Mouse (Mus musculus) macrophage (primary cell): Measurements from ENCODE around the gene Asl. TPM values are rescaled to one million over a fixed set of nuclear protein-coding genes. Genes with fewer than 3 reads are reported as not detected.

Experiments used
- H3K27ac ChIP-seq: fragments of 350-480 bp; formaldehyde crosslinking; 2 replicates; pipeline ENCODE4 v1.9.0; 2021
- H3K36me3 ChIP-seq: fragments of 350-480 bp; formaldehyde crosslinking; 2 replicates; pipeline ENCODE4 v1.9.0; 2021; ENCODE audit errors: inconsistent target
- H3K4me3 ChIP-seq: fragments of 350-480 bp; formaldehyde crosslinking; 2 replicates; pipeline ENCODE4 v1.9.0; 2021; ENCODE audit errors: inconsistent target
- H3K79me2 ChIP-seq: fragments of 350-480 bp; formaldehyde crosslinking; 2 replicates; pipeline ENCODE4 v1.9.0; 2021; ENCODE audit errors: inconsistent target
- WGBS: methylation state at CpG from one replicate; pipeline ENCODE4 v1.1.7; 2026; ENCODE audit warnings: inconsistent platforms; ENCODE audit not compliant: missing documents; 5-methylcytosine and 5-hydroxymethylcytosine counted together
- polyA plus RNA-seq: library from polyadenylated mRNA; stranded (reverse); fragments of 250-400 nt; gene quantifications from 3 replicates; pipeline ENCODE4 v1.2.4, GENCODE M21; 2018; ENCODE audit warnings: inconsistent platforms

Asl gene
- polyA plus RNA-seq, 1 experiment from 2014 or later, result 33.6 TPM

DNA sequence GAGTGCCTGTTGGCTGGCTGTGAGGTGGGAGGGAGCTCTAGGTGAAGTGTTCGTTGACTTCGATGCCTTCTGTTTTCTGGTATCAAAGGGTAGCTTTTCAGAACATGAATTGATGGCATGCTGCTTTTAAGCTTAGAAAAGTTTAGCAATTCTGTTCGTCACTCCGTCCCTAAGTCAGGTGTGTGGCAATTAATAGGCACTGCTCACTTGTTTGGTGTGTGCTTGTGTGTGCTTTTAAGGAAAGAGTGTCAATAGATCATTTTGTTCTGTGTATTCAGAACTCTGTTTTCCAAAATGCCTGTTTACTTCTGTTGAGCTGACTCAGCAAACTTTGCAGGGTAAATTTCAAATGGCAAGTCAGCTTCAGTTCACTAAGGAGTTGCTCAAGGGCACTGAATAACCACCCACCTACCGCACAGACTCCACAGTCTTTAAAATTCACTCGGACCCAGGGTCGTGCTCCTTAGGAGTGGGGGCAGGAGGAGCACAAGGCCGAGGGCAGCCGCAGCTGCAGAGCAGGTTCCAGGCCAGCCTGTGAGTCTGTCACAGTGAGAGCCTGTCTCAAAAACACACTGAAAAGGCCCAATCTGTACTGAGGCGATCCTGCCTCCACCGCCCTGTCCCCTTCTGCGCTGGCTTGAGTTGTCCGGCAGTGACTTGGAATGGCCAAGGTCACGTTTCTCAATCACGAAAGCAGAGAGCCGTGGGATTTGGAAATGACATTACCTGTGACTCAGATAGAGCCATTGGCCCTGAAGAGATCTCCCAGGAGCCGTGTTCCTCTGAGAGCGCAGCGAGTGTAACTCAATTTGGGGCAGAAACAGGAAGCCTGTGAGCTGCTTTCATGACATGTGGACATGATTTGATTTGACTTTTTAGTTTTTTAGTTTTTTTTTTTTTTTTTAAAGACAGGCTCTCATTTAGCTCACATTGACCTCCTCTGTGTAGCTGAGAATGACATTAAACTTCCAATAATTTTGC, 2.7 kb upstream of the Asl start:
- WGBS, result 94% methylated on average over 19 of the region's 19 CpGs
- Histone ChIP-seq H3K36me3 (no peaks in the 10 kb centered on the region), H3K27ac (no peak overlapping the region), H3K4me3 (no peak overlapping the region), H3K79me2 (peaks cover 62% of the 10 kb centered on the region)

DNA sequence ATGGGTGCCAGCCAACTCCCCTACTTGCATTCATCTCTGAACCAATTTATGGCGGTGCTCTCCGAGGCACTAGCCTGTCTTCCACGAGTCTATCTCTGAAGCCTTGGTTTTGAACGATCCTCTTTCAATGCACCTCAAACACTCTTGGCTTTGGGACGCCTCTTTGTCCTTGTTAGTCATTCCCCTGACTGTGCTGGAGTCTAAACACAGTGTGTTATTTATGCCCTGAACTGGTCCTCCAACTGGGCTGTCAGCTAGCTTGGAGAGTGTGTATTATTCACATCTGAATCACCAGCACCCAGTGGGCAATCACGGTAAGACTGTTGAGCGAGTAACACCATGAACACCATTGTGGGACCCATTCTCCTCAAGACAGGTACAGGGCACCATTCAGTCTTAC, 1.4 kb downstream of the Asl start:
- Histone ChIP-seq H3K36me3 (no peaks in the 10 kb centered on the region), H3K79me2 (peaks cover 42% of the 10 kb centered on the region), H3K27ac (no peak overlapping the region), H3K4me3 (no peak overlapping the region)
- WGBS, result 89% methylated on average over 7 of the region's 7 CpGs

DNA sequence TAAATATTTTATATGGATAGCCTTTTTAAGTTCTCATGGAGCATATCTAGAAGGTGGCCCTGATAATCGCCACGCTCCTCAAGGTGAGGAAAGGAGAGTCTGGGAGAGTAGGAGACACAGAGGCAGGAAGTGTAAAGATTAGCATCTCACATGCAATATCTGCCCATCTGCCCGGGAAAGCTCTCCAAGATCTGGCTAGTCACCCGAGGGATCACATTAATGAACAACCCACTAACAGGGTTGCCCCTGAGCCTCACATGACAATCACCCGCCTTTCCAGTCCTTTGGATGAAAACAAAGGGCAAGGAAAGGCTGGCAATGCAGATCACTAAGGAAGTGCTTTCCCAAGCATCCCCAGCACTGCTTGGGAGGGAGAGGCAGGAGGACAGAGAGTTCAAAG, 1.9 kb downstream of the Asl start:
- no peak overlapping the region for H3K27ac ChIP-seq
- peaks cover 42% of the 10 kb centered on the region for H3K79me2 ChIP-seq
- H3K36me3 ChIP-seq, result no peaks in the 10 kb centered on the region
- H3K4me3 ChIP-seq, result no peak overlapping the region
- 80% methylated on average over 5 of the region's 5 CpGs for WGBS

DNA sequence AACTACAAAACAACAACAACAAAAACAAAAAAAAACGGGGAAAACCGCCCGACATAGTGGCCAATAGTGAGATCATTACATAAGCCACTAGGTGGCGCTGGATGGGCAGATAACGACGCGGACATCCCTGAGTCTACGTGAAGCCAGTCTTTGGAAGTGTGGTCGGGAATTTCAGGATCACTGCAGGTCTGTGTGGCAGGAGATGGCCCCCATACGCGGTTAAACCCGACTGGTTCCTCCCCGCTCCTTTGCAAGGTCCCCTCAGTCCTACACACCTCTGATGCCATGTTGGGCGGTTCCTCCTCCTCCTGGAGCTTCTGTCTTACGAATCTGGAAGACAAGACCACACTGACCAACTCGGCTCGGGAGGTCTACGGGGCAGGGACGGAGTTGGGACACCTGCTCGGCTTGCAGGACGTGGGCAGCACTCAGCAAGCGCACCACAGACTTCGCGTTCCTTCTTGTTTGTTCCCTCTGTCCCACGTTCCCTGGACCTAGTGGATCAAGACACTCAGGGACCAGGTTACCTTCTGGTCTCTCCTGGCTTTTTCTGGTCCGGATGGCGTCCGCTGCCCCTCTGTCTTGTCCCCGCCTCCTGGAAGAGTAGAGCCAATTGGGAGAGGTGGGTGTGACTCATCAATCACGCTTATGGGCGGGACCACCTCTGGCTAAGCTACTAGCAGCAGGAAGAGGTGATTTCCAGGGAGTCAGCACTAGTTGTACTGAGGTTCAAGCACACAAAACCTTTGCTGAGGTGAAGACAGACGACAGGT, 5.1 kb downstream of the Asl start:
- peaks cover 3% of the 10 kb centered on the region; the same call in 1 of the 2 replicates for H3K36me3 ChIP-seq
- H3K27ac ChIP-seq, result peak overlapping the region; percentile 58
- peaks cover 35% of the 10 kb centered on the region; the same call in 1 of the 2 replicates for H3K79me2 ChIP-seq
- WGBS, result under 1% methylated on average over 32 of the region's 32 CpGs
- peak overlapping the region; percentile 68 for H3K4me3 ChIP-seq

DNA sequence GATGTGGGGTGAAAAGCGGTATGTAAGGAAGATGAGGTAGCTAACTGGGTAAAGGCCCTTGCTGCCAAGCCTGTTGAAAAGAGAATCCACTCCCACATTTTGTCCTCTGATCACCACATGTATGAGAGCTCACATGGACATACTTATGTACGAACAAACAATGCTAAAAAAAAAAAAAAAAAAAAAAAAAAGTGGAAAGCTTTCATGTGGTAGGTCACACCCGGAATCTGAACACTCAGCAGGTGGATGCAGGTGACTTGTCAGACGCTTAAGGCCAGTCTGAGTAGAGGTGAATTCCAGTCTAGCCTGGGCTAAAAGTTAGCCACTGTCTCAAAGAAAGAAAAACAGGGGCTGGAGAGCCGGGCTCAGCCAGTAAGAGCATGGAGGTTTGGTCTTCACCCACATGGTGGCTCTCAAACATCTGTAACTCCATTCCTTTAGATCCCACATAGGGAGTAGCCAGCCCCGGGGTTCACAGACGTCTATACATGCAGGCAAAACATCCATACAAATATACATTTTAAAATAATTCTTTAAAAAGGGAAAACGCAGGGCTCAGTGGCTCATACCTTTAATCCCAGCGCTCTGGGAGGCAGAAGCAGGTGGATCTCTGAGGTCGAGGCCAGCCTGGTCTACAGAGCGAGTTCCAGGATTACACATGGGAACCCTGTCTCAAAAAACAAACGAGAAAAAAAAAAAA, 5.8 kb downstream of the Asl start:
- 39% methylated on average over 11 of the region's 12 CpGs for WGBS
- Histone ChIP-seq H3K4me3 (peak overlapping the region; percentile 68), H3K79me2 (peaks cover 35% of the 10 kb centered on the region; the same call in 1 of the 2 replicates), H3K36me3 (peaks cover 10% of the 10 kb centered on the region), H3K27ac (peak overlapping the region; percentile 58)

DNA sequence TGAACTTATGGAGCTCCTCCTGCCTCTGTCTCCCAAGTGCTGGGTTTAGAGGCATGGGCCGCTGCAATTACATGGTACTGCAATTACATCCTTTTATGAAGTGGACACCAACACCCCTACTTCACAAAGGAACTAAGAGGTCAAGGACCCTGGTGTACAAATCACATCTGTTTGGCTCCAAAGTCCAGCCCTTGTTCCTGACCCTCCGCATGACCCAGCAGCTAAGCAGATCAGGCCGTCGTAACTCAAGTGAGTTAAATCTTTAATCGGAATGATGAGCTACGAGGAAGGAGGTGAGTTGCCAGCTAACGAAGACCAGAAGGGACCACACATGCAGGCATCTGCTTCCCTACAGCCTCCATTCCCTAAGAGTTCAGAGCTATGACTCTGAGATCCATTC, 6.7 kb downstream of the Asl start:
- H3K4me3 ChIP-seq, result no peak overlapping the region
- 96% methylated on average over 6 of the region's 7 CpGs for WGBS
- peaks cover 35% of the 10 kb centered on the region; the same call in 1 of the 2 replicates for H3K79me2 ChIP-seq
- peaks cover 18% of the 10 kb centered on the region for H3K36me3 ChIP-seq
- H3K27ac ChIP-seq, result no peak overlapping the region

DNA sequence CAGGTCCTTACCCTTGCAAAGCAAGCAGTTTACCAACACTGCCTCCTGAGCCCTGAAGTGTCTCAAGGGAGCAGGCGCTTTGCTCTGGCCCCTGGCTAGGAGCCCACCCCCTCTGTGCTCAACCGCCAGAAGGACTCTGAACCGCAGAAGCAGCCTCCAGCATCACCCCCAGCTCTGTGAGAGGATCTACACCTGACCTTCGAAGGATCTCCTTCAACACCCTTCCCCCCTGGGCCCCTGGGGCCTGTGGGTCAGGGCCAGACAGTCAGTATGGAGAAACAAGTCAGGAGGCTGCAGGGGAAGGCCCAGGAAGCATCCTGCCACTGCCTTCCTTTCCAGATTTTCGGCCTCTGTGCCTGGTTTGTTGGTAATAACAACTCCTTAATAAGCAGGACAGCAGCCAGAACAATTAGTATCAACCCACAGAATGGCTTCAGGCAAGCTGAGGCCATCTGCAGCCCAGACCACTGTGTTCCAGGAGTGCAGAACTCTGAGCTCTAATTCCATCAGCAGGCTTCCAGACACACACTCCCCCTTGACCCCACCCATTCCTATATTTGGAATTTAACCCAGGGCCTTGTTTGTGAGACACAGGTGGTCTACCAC, 7.6 kb downstream of the Asl start:
- H3K36me3 ChIP-seq, result peaks cover 25% of the 10 kb centered on the region
- H3K4me3 ChIP-seq, result no peak overlapping the region
- H3K79me2 ChIP-seq, result peaks cover 35% of the 10 kb centered on the region; the same call in 1 of the 2 replicates
- 88% methylated on average over 5 of the region's 5 CpGs for WGBS
- H3K27ac ChIP-seq, result no peak overlapping the region

DNA sequence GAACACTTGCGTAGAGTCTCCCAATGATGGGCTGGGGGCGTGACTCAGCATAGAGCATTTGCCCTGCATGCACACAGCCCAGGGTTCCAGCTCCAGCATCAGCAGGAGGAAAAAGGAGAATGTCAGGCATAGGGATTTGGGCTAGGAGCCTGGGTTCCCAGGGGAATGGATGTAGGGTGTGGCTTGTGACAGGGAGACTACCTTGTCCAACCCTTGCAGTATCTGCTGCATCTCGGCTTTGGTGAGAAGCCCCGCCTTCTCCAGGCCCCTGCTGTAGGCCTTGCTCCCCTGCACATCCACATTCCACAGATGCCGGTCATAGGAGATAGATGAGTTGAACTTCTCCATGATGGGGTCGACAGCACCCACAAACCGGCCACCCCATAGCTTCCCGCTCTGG, 9.6 kb downstream of the Asl start:
- Histone ChIP-seq H3K27ac (no peak overlapping the region), H3K4me3 (no peak overlapping the region), H3K36me3 (peaks cover 45% of the 10 kb centered on the region), H3K79me2 (peaks cover 35% of the 10 kb centered on the region; the same call in 1 of the 2 replicates)
- 93% methylated on average over 8 of the region's 8 CpGs for WGBS

DNA sequence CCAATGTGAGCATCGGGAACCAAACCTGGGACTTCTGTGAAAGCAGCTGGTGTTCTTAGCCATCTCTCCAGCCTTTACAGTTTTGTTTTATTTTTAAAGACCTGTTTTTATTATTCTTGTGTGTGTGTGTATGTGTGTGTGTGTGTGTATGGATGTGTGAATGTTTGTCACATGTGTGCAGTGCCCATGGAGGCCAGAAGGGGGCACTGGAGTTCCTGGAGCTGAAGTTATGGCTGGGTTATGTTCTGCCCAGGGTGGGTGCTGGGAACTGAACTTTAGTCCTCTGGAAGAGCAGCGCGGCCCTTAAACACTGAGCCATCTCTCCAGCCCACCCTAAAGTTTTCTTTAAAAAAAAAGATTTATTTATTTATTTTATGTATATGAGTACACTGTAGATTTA, 13.9 kb downstream of the Asl start:
- Histone ChIP-seq H3K79me2 (peaks cover 2% of the 10 kb centered on the region; the same call in 1 of the 2 replicates), H3K27ac (no peak overlapping the region), H3K4me3 (no peak overlapping the region), H3K36me3 (peaks cover 87% of the 10 kb centered on the region)
- whole genome bisulfite sequencing, result 86% methylated on average over 1 of the region's 3 CpGs

DNA sequence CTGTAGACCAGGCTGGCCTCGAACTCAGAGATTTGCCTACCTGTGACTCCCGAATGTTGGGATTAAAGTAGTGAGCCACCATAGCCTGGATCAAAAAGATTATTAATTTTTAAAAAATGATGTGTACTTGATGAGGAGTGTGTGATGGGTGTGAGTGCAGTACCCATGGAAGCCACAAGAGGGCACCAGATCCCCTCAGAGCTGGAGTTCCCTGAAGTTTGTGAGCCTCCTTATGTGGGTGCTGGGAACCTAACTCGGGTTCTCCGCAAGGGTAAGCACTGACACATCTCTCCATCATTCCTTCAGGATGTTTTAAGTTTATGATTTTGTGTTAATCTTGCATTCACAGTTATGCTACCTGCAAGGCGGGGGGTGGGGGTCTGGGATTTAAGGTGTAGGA, 18.1 kb downstream of the Asl start:
- Histone ChIP-seq H3K4me3 (no peak overlapping the region), H3K79me2 (no peaks in the 10 kb centered on the region), H3K36me3 (peaks cover 57% of the 10 kb centered on the region), H3K27ac (no peak overlapping the region)
- WGBS, result 96% methylated on average over 4 of the region's 5 CpGs

DNA sequence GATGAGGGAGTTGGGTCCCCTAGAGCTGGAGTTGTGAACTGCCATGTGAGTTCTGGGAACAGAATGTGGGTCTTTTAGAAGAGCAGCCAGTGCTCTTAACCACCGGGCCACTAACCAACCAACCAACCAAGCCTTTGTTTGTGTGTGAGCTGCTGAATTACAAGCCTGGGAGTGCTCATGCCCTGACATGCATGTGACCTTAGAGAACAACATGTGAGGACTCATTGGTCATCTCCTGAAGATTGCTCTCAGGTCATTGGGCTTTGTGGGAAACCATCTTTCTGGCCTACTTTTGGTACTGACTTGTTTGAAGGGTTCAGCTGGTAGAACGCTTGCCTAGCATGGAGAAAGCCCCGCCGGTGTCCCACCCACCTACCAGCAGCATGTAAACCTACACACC, 19.3 kb downstream of the Asl start:
- Histone ChIP-seq H3K27ac (no peak overlapping the region), H3K4me3 (no peak overlapping the region), H3K36me3 (peaks cover 46% of the 10 kb centered on the region), H3K79me2 (no peaks in the 10 kb centered on the region)
- 98% methylated on average over 4 of the region's 4 CpGs for WGBS

DNA sequence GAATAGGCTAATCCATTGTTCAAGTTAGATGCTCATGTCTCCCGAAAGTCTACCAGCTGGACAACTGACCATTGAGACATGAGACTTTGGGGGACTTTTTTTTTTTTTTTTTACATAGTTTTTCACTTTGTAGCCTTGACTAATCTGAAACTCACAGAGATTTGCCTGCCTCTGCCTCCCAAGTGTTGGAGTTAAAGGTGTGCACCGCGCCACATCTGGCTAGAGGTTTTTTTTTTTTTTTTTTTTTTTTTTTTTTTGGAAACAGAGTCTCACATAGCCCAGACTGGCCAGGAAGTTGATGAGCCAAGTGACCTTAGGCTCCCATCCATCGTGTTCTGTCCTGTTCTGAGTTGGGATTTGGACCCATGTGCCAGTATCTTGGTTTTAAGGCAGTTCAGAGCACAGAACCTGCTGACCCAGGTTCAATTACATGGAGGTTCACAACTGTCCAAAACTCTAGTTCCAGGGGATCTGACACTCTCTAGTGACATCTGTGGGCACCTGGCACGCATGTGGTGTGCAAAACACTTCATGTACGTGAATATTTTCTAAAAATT, 20.9 kb downstream of the Asl start:
- H3K4me3 ChIP-seq, result no peak overlapping the region
- 80% methylated on average over 4 of the region's 6 CpGs for WGBS

DNA sequence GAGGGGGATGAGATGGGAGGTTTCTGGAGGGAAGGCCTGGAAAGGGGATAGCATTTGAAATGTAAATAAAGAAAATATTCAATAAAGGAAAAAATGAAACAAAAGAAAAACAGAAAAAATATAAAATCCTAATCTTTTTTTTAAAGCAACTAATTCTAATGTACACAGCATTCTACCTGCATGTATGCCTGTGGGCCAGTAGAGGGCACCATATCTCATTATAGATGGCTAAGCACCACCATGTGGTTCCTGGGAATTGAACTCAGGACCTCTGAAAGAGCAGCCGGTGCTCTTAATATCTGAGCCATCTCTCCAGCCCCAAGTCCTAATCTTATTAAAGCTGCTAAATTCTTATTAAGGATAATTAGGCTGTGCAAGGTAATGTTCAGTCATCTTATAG, 21.7 kb downstream of the Asl start:
- peaks cover 21% of the 10 kb centered on the region for H3K36me3 ChIP-seq
- WGBS, result 67% methylated on average over 1 of the region's 1 CpGs

More for the DNA sequence above, 20.9 kb downstream of the Asl start:
- Histone ChIP-seq H3K27ac (no peak overlapping the region), H3K79me2 (no peaks in the 10 kb centered on the region), H3K36me3 (peaks cover 29% of the 10 kb centered on the region)

DNA sequence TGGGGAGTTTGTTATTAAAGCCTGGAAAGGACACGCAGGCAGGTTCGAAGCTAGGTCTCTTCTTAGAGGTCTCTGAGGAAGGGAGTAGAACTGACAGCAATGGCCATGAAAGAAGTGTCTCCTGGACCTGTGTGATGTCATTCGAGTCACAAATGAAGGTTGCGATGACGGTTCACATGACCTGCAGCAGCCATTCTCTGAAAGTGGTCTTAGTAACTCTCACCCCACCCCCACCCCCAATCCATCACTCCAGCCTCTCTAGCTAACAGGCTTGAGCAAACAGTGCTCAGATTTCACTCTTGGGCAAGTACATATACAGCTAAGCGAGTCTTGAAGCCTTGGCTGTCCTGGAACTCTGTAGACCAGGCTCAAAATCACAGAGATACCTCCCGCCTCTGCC, 25.8 kb downstream of the Asl start:
- Histone ChIP-seq H3K36me3 (peaks cover 17% of the 10 kb centered on the region; the same call in 1 of the 2 replicates), H3K79me2 (peaks cover 37% of the 10 kb centered on the region), H3K4me3 (no peak overlapping the region), H3K27ac (peak overlapping the region; percentile 99)
- 74% methylated on average over 7 of the region's 7 CpGs for WGBS

More for the DNA sequence above, 21.7 kb downstream of the Asl start:
- Histone ChIP-seq H3K27ac (no peak overlapping the region), H3K79me2 (peaks cover 1% of the 10 kb centered on the region), H3K4me3 (no peak overlapping the region)
